Comparison of ENCODE assay signal across 16 mouse cellular contexts in the genomic region with DNA sequence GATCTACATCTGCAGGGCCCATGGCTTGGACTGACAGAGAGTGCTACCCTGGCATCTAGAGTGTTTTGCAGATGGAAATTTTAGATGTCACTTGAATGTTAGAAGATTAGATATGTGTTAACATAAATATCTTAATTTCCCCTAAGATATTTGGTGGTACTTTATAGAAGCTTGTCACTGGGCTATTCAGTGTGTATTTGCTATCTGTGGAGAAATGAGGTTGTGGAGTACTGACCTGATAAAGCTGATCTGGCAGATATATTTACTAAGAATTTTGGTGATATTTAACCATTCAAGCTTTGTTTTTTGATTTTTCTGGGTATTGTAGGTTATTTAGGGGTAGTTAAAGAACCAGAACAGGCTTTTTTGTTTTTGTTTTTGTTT.
DNase-seq lines count a peak whose midpoint lies in the region; ATAC-seq and TF ChIP-seq lines count a peak whose summit lies in the region.
"Had no signal": no experiment of that assay in that cellular context is flagged by ENCODE, and none has a peak within 500 bp of the region (broad histone marks: within the 10 kb centered on the region; RNA-seq: fewer than 3 reads in every experiment).

No protein-coding gene starts in this region.

- no peak overlapping the region for H3K4me3 ChIP-seq in lung, embryonic 14.5 days (ENCODE audit: low read depth, low read length)
- H3K4me3 ChIP-seq in lung, embryonic 15.5 days = no peak overlapping the region
- no peak overlapping the region for H3K4me3 ChIP-seq in lung, embryonic 16.5 days (ENCODE audit: low read length)
- no peak overlapping the region for H3K4me3 ChIP-seq in lung, postnatal 0 days (ENCODE audit: low read depth, low read length)

- H3K27ac ChIP-seq in lung, embryonic 14.5 days (ENCODE audit: low read depth) = peak overlapping the region; percentile 78; the same call in 1 of the 2 replicates
- H3K27ac ChIP-seq in lung, embryonic 15.5 days = peak overlapping the region; percentile 83; the same call in 1 of the 2 replicates
- peak overlapping the region; percentile 85 for H3K27ac ChIP-seq in lung, embryonic 16.5 days (ENCODE audit: low read length)
- 0 out of 2 replicates have a peak overlapping the region, but pooled peaks have one; percentile 9 for H3K27ac ChIP-seq in lung, postnatal 0 days (ENCODE audit: low read length)

- no peak overlapping the region for H3K4me2 ChIP-seq in lung, embryonic 14.5 days
- H3K4me2 ChIP-seq in lung, embryonic 15.5 days = no peak overlapping the region
- H3K4me2 ChIP-seq in lung, embryonic 16.5 days (ENCODE audit: low read depth, low read length) = no peak overlapping the region
- no peak overlapping the region for H3K4me2 ChIP-seq in lung, postnatal 0 days (replicated peaks; ENCODE audit: low read depth, low read length)

- H3K27me3 ChIP-seq in lung, embryonic 14.5 days (ENCODE audit: insufficient read depth, low read length) = no peaks in the 10 kb centered on the region
- no peaks in the 10 kb centered on the region for H3K27me3 ChIP-seq in lung, embryonic 15.5 days
- H3K27me3 ChIP-seq in lung, embryonic 16.5 days (ENCODE audit: control insufficient read depth, insufficient read depth, low read depth, low read length) = no peaks in the 10 kb centered on the region
- H3K27me3 ChIP-seq in lung, postnatal 0 days (replicated peaks; ENCODE audit: insufficient read depth, low read length) = no peaks in the 10 kb centered on the region
- H3K27me3 ChIP-seq: CH12.LX, Patski had no signal

- peak; percentile 55; the same call in 1 of the 2 replicates for ATAC-seq in lung, embryonic 14.5 days (ENCODE audit: insufficient read depth)
- ATAC-seq in lung, embryonic 15.5 days (ENCODE audit: borderline replicate concordance, extremely low read depth, low FRiP score, low TSS enrichment) = peak; percentile 68
- no peak for ATAC-seq in lung, embryonic 16.5 days (ENCODE audit: low read depth)
- ATAC-seq in lung, postnatal 0 days = no peak
- ATAC-seq: activated CD4-positive, CD25-positive, alpha-beta regulatory T cell, adult 4 months; CD4-positive, CD25-positive, alpha-beta regulatory T cell, adult 4 months; Patski had no signal

- no peaks in the 10 kb centered on the region for H3K9me3 ChIP-seq in lung, embryonic 14.5 days (ENCODE audit: low read depth, low read length)
- H3K9me3 ChIP-seq in lung, embryonic 15.5 days = no peaks in the 10 kb centered on the region
- 0 out of 2 replicates have a peak, but pooled peaks cover 2% of the 10 kb centered on the region for H3K9me3 ChIP-seq in lung, embryonic 16.5 days (ENCODE audit: control insufficient read depth, low read length)
- no peaks in the 10 kb centered on the region for H3K9me3 ChIP-seq in lung, postnatal 0 days (ENCODE audit: low read length)
- H3K9me3 ChIP-seq: G1E had no signal

- no peaks in the 10 kb centered on the region for H3K36me3 ChIP-seq in lung, embryonic 14.5 days (ENCODE audit: insufficient read depth)
- no peaks in the 10 kb centered on the region for H3K36me3 ChIP-seq in lung, embryonic 15.5 days
- no peaks in the 10 kb centered on the region for H3K36me3 ChIP-seq in lung, embryonic 16.5 days (ENCODE audit: control insufficient read depth, insufficient read depth, low read length)
- H3K36me3 ChIP-seq in lung, postnatal 0 days (ENCODE audit: insufficient read depth, low read length) = no peaks in the 10 kb centered on the region
- H3K36me3 ChIP-seq: G1E had no signal

- no peak for TF ChIP-seq EP300 in lung, postnatal 0 days (IDR thresholded peaks at IDR 0.05)

- no peak for DNase-seq in lung, embryonic 14.5 days
- no peak for DNase-seq in lung, postnatal 4 days
- no peak for DNase-seq in lung, postnatal 25 days (ENCODE audit: low spot score)
- no peak for DNase-seq in lung, adult 18-20 months
- no peak for DNase-seq in lung, postnatal 0 days (ENCODE audit: low spot score)
- DNase-seq in lung, postnatal 36 days = no peak
- DNase-seq: B cell, adult 2 months; cerebellum, adult 11 months; cerebellum, adult 11-12 months had no signal

- H3K9ac ChIP-seq in lung, embryonic 14.5 days = no peak overlapping the region
- no peak overlapping the region for H3K9ac ChIP-seq in lung, embryonic 15.5 days
- H3K9ac ChIP-seq in lung, embryonic 16.5 days (ENCODE audit: low read length) = no peak overlapping the region
- H3K9ac ChIP-seq in lung, postnatal 0 days (replicated peaks; ENCODE audit: low read depth) = no peak overlapping the region

- no peak for TF ChIP-seq CTCF in lung, embryonic 14.5 days (IDR thresholded peaks at IDR 0.05; ENCODE audit: low read depth)
- TF ChIP-seq CTCF in lung, postnatal 0 days (IDR thresholded peaks at IDR 0.05) = no peak

- peaks cover 14% of the 10 kb centered on the region for H3K4me1 ChIP-seq in lung, embryonic 14.5 days (ENCODE audit: insufficient read depth)
- peaks cover 21% of the 10 kb centered on the region for H3K4me1 ChIP-seq in lung, embryonic 15.5 days
- H3K4me1 ChIP-seq in lung, embryonic 16.5 days (replicated peaks; ENCODE audit: control insufficient read depth, insufficient read depth, low read length) = peaks cover 19% of the 10 kb centered on the region
- H3K4me1 ChIP-seq in lung, postnatal 0 days (ENCODE audit: insufficient read depth, low read depth, low read length) = no peaks in the 10 kb centered on the region

Comparison
In these comparisons a context has a peak if more than half of its experiments do, and no peak if none do; other contexts are left out.
1. ATAC-seq: peak in lung, embryonic 14.5 days (single experiment) and lung, embryonic 15.5 days (single experiment); none in lung, embryonic 16.5 days (single experiment) and lung, postnatal 0 days (single experiment).
2. H3K27ac ChIP-seq: peak in every context shown above with its lines; median percentile 85 in lung, embryonic 16.5 days; 83 in lung, embryonic 15.5 days; 78 in lung, embryonic 14.5 days; 9 in lung, postnatal 0 days.